Mouse (Mus musculus): Measurements from ENCODE around the gene Enam. TPM values are rescaled to one million over a fixed set of nuclear protein-coding genes. Genes with fewer than 3 reads are reported as not detected.

Gene Enam
- polyA plus RNA-seq, 1 experiment: not detected

DNA sequence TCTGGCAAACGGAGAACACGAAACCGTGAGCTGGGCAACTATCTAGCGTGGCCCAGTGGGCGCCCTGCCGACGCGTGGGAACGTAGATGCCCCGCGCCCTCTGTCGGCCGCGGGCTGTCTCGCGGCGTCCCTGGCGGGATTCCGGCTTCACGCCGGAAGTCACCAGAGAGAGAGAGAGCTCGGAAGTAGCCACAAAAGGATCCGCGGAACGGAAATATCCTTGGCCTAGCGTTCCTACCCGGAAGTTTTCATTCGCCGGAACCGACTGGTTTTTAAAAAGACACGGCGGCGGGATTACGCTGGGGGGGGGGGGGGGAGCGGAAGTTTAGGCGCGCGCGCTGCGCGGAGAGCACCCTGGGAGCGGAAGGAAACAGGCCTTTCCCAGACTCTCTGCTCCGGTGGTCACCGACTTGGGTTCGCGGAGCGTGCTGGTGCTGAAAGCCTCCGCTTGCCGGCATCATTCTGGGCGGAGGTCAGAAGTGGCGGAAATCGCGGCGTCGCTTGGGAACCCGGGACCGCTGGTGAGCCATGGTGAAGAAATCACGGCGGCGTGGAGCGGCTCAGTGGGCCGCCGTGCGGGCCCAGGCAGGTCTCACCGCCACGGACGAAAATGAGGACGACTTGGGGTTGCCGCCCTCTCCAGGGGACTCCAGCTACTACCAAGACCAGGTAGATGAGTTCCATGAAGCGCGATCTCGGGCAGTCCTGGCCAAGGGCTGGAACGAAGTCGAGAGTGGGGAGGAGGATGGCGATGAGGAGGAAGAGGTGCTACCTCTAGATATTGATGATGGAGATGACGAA lies 66.5 kb downstream of the Enam start, which contains the start of gene Utp3:
TSS of gene Utp3 (plus strand) at position 377 of the 801 bp plus-strand sequence.
- TF ChIP-seq POLR2A (IDR thresholded peaks at IDR 0.05; ENCODE audit: insufficient read depth, low read depth, low read length) (peak; percentile 44; the same call in 1 of the 2 replicates), CTCF (IDR thresholded peaks at IDR 0.05; ENCODE audit: insufficient read depth, low read depth, low read length) (peak; percentile 91)
- peak within 1 kb of the TSS; percentile 85 for H3K27ac ChIP-seq (ENCODE audit: insufficient read depth, low read depth, low read length)
- peak within 1 kb of the TSS; percentile 97 for H3K4me3 ChIP-seq (ENCODE audit: insufficient read depth, low read depth, low read length)
- under 1% methylated on average over 75 of the region's 76 CpGs for WGBS
- peaks cover 8% of the 10 kb centered on the region for H3K4me1 ChIP-seq (ENCODE audit: control insufficient read depth, insufficient read depth, low read length)

Other genes with a start within 250 kb of the Enam start
- not detected in 2 replicates for gene Gm7714, start 219.1 kb upstream of the Enam start, polyA plus RNA-seq (2012; ENCODE audit: insufficient read depth, insufficient read length, low replicate concordance, missing spikeins)
- not detected in 2 replicates for gene Prol1, start 170.7 kb upstream of the Enam start, polyA plus RNA-seq (2012; ENCODE audit: insufficient read depth, insufficient read length, low replicate concordance, missing spikeins)
- not detected in 2 replicates for gene Amtn, start 111.9 kb upstream of the Enam start, polyA plus RNA-seq (2012; ENCODE audit: insufficient read depth, insufficient read length, low replicate concordance, missing spikeins)
- gene Ambn, start 32.0 kb upstream of the Enam start, polyA plus RNA-seq (2012; ENCODE audit: insufficient read depth, insufficient read length, low replicate concordance, missing spikeins): not detected in 2 replicates
- gene Jchain, start 39.9 kb downstream of the Enam start, polyA plus RNA-seq (2012; ENCODE audit: insufficient read depth, insufficient read length, low replicate concordance, missing spikeins): not detected in 2 replicates
- not detected in 2 replicates for gene Utp3, start 66.5 kb downstream of the Enam start, polyA plus RNA-seq (2012; ENCODE audit: insufficient read depth, insufficient read length, low replicate concordance, missing spikeins)
- 110 TPM in 1 of 2 replicates, not detected in the other for gene Rufy3, start 77.1 kb downstream of the Enam start, polyA plus RNA-seq (2012; ENCODE audit: insufficient read depth, insufficient read length, low replicate concordance, missing spikeins)
- gene Grsf1, start 188.2 kb downstream of the Enam start, polyA plus RNA-seq (2012; ENCODE audit: insufficient read depth, insufficient read length, low replicate concordance, missing spikeins): not detected in 2 replicates
- not detected in 2 replicates for gene Mob1b, start 232.9 kb downstream of the Enam start, polyA plus RNA-seq (2012; ENCODE audit: insufficient read depth, insufficient read length, low replicate concordance, missing spikeins)